Comparison of ENCODE assay signal across 26 mouse cellular contexts in the genomic region with DNA sequence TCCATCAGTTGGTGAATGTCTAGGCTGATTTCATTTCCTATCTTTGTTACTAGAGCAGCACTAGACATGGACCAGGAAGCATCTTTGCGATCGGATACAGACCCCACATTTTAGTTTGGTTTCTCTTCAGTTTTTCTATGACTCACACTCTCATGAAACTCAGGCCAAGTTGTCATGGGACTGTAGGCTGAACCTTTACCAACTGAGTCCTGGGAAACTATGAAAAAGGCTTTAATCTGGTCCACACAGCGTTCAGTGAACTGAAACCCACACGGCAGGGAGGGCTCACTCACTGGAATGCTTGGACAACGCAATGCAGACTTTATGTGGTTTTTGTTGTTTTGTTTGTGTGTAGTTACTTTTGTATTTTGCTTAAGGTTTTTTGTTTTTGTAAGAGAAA.
"Had no signal": no experiment of that assay in that cellular context is flagged by ENCODE, and none has a peak within 500 bp of the region (broad histone marks: within the 10 kb centered on the region; RNA-seq: fewer than 3 reads in every experiment).

No protein-coding gene starts in this region.

- H3K27ac ChIP-seq: heart, embryonic 10.5 days; heart, embryonic 13.5 days; heart, embryonic 15.5 days; hindbrain, embryonic 13.5 days; hindbrain, embryonic 15.5 days; hindbrain, postnatal 0 days; kidney, embryonic 15.5 days; kidney, postnatal 0 days; limb, embryonic 13.5 days; limb, embryonic 15.5 days; liver, embryonic 12.5 days; liver, embryonic 14.5 days had no signal

- DNase-seq: gastrocnemius, postnatal 14 days; gastrocnemius, postnatal 36 days; heart, adult 18-20 months; heart, postnatal 14 days; heart, postnatal 36 days; kidney, adult 11 months; kidney, adult 2 months; kidney, adult 9 months; kidney, postnatal 14 days; kidney, postnatal 36 days; layer of hippocampus, adult 9-11 months; layer of hippocampus, postnatal 36 days; left cerebral cortex, postnatal 4 days had no signal

- H3K4me2 ChIP-seq: heart, embryonic 13.5 days; heart, embryonic 15.5 days; hindbrain, embryonic 13.5 days; hindbrain, embryonic 15.5 days; kidney, embryonic 15.5 days; limb, embryonic 13.5 days; limb, embryonic 15.5 days; liver, embryonic 12.5 days had no signal

- H3K27me3 ChIP-seq: heart, embryonic 13.5 days; heart, embryonic 15.5 days; hindbrain, embryonic 13.5 days; hindbrain, embryonic 15.5 days; kidney, embryonic 15.5 days; limb, embryonic 13.5 days; limb, embryonic 15.5 days; liver, embryonic 12.5 days had no signal

- H3K4me1 ChIP-seq: heart, embryonic 10.5 days; hindbrain, embryonic 13.5 days; hindbrain, embryonic 15.5 days; kidney, embryonic 15.5 days; limb, embryonic 13.5 days; limb, embryonic 15.5 days; liver, embryonic 12.5 days had no signal

- H3K36me3 ChIP-seq: heart, embryonic 10.5 days; heart, embryonic 13.5 days; heart, embryonic 15.5 days; hindbrain, embryonic 13.5 days; hindbrain, embryonic 15.5 days; kidney, embryonic 15.5 days; limb, embryonic 15.5 days had no signal

- H3K9me3 ChIP-seq: hindbrain, embryonic 15.5 days; limb, embryonic 15.5 days; liver, embryonic 12.5 days had no signal

- H3K4me3 ChIP-seq: heart, embryonic 10.5 days; heart, embryonic 13.5 days; heart, embryonic 15.5 days; hindbrain, embryonic 13.5 days; hindbrain, embryonic 15.5 days; kidney, embryonic 15.5 days; limb, embryonic 13.5 days; limb, embryonic 15.5 days; liver, embryonic 12.5 days had no signal

- H3K9ac ChIP-seq: heart, embryonic 13.5 days; heart, embryonic 15.5 days; hindbrain, embryonic 13.5 days; hindbrain, embryonic 15.5 days; kidney, embryonic 15.5 days; limb, embryonic 13.5 days; limb, embryonic 15.5 days; liver, embryonic 12.5 days; liver, embryonic 14.5 days had no signal

- ATAC-seq: hindbrain, postnatal 0 days; intestine, embryonic 16.5 days; liver, embryonic 12.5 days had no signal
